Mouse (Mus musculus): ENCODE measurements at regions not wholly inside any gene's neighbourhood (a gene's known extent, or its start where the extent isn't known, plus 50 kb on each side); places are given as distances from the start of the nearest gene placed in this dataset.

GRCm38 (mm10) chr17:48880590-48880989 lies 51.6 kb upstream of the Lrfn2 start:
- in situ Hi-C loops (cut with MboI, MseI) = no loop called here

- in situ Hi-C loops (cut with MboI, MseI) = no loop called here
These were observed 50.2 kb upstream of the Lrfn2 start for GRCm38 (mm10) chr17:48881946-48882345.

All from T-helper 1 cell (primary cell).